Mouse (Mus musculus) small intestine, adult 2 months (tissue): ENCODE results near the gene Cmtm8. TPM values are rescaled to one million over a fixed set of nuclear protein-coding genes. Genes with fewer than 3 reads are reported as not detected.

Source experiments
- H3K27ac ChIP-seq: fragments of 200-500 bp; 2 replicates; pipeline ENCODE4 v1.5.1; 2012; ENCODE audit warnings: low read depth, low read length, control low read depth, inconsistent platforms; ENCODE audit not compliant: insufficient read depth
- H3K27me3 ChIP-seq: fragments of 200-500 bp; 2 replicates; pipeline ENCODE4 v1.6.1; 2012; ENCODE audit warnings: mild to moderate bottlenecking, moderate library complexity, low read length, inconsistent platforms; ENCODE audit not compliant: control insufficient read depth, insufficient read depth
- H3K36me3 ChIP-seq: fragments of 200-500 bp; 2 replicates; pipeline ENCODE4 v1.6.1; 2012; ENCODE audit warnings: mild to moderate bottlenecking, low read length, control low read depth, inconsistent platforms; ENCODE audit not compliant: control insufficient read depth, insufficient read depth
- H3K4me1 ChIP-seq: fragments of 200-500 bp; 2 replicates; pipeline ENCODE4 v1.6.1; 2012; ENCODE audit warnings: low read length, inconsistent platforms, mixed read lengths; ENCODE audit not compliant: control insufficient read depth, insufficient read depth, insufficient read length
- H3K4me3 ChIP-seq: fragments of 200-500 bp; 2 replicates; pipeline ENCODE4 v1.5.1; 2012; ENCODE audit warnings: low read depth, mild to moderate bottlenecking, control low read depth, inconsistent platforms, low read length, moderate library complexity
- CTCF ChIP-seq: fragments of 200-500 bp; IDR thresholded peaks from 2 replicates; pipeline ENCODE4 v1.5.1; 2012; ENCODE audit warnings: low read depth, mild to moderate bottlenecking, control low read depth, inconsistent platforms, low read length, moderate library complexity, mixed read lengths; ENCODE audit not compliant: insufficient replicate concordance, insufficient read length; ENCODE audit errors: extremely low read depth
- POLR2A ChIP-seq: fragments of 200-500 bp; IDR thresholded peaks from 2 replicates; pipeline ENCODE4 v1.6.1; 2012; ENCODE audit warnings: low read depth, mild to moderate bottlenecking, control low read depth, inconsistent platforms, low read length, moderate library complexity
- WGBS: fragments of 180-500 bp; shearing (Covaris S2); methylation state at CpG from one replicate; pipeline ENCODE4 v1.1.7; 2018; 5-methylcytosine and 5-hydroxymethylcytosine counted together
- polyA plus RNA-seq: library from polyadenylated mRNA; depleted of rRNA; stranded (reverse); fragments of >200 nt; gene quantifications from 2 replicates; pipeline ENCODE4 v1.2.3, GENCODE M21; 2012; rRNA removed

The Cmtm8 gene
- 2.9 and 25.7 TPM in 2 replicates for polyA plus RNA-seq

DNA sequence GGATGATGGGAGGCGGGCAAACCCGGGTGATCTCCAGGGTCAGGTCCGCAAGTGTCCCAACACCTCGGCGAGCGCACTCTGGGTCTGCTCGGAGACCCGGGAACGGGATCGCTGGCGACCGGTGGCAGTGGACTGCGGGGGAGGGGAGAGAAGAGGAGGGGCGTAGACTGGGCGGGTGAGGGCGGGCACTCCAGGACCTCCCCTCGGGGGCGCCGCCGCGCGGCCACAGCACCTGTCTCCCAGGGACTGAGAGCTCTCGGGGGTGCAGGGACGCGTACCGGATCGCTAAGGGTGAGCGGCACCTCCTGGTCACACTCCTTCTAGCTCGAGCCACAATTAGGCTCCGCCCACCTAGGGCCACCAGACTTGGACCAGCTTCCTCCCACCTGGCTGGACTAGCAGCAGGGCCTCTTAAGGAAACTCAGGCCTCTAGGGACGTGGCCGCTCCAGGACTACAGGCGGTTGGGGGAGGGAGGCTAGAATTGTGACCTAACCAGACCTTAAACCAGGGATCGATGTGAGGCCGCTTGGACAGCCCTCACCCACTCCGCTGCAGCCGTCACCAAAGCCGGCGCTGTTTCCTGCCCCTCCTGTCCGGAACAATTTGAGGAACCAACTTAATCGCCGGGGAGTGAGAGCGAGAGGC lies at the start of gene Cmtm8:
Gene Cmtm8, minus strand, starts transcription at position 140 of the 646 bp plus-strand sequence.
- H3K27ac ChIP-seq, result peak within 1 kb of the TSS; percentile 14; the same call in 1 of the 2 replicates
- peaks cover 8% of the 10 kb centered on the region for H3K27me3 ChIP-seq
- no peak for TF ChIP-seq CTCF
- peak within 1 kb of the TSS; percentile 68 for H3K4me3 ChIP-seq
- H3K4me1 ChIP-seq, result peaks cover 7% of the 10 kb centered on the region; the same call in 1 of the 2 replicates
- WGBS, result under 1% methylated on average over 40 of the region's 43 CpGs
- no peaks in the 10 kb centered on the region for H3K36me3 ChIP-seq

DNA sequence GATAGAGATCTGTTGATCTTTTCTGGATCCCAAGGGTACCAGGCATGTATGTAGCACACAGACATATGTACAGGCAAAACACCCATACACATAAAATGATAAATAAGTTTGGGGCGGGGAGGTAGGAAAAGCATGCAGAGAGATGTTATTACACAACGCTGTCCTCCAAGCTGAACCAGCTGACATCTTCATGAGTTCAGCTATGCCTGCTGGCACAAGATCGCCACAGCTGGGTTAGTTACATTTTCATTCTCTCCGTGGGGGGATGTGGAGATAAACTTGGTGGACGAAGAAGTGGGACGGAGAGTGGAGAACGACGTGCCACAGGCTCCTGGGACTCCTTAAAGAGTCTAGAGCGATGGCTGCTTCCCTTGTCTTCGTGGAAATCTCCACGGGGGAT lies 49.0 kb upstream of the Cmtm8 start:
- no peaks in the 10 kb centered on the region for H3K27me3 ChIP-seq
- 80% methylated on average over 11 of the region's 11 CpGs for WGBS
- TF ChIP-seq CTCF (no peak), POLR2A (no peak)
- no peak overlapping the region for H3K27ac ChIP-seq
- no peak overlapping the region for H3K4me3 ChIP-seq
- H3K4me1 ChIP-seq, result no peaks in the 10 kb centered on the region
- no peaks in the 10 kb centered on the region for H3K36me3 ChIP-seq

DNA sequence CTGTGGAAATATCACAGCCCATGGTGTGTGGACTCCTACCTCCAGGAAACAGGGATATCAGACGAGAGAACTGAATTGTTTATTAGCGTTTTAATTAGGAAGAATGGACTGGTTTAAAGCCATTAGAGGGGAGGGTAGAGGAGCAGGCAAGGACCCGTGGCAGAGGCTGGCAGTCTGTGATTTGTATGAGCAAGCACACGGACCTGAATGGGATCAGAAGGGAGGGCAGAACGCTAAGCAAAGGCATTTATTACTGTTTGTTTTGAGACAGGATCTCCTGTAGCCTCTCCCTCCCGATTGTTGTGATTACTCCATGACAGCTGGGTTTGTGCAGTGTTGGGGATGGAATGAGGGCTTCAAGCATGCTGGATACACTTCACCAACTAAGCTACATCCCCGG lies 46.4 kb upstream of the Cmtm8 start:
- 19% methylated on average over 7 of the region's 7 CpGs for WGBS
- Histone ChIP-seq H3K27ac (no peak overlapping the region), H3K36me3 (no peaks in the 10 kb centered on the region), H3K4me3 (no peak overlapping the region), H3K4me1 (no peaks in the 10 kb centered on the region), H3K27me3 (no peaks in the 10 kb centered on the region)
- TF ChIP-seq POLR2A (no peak), CTCF (no peak)

DNA sequence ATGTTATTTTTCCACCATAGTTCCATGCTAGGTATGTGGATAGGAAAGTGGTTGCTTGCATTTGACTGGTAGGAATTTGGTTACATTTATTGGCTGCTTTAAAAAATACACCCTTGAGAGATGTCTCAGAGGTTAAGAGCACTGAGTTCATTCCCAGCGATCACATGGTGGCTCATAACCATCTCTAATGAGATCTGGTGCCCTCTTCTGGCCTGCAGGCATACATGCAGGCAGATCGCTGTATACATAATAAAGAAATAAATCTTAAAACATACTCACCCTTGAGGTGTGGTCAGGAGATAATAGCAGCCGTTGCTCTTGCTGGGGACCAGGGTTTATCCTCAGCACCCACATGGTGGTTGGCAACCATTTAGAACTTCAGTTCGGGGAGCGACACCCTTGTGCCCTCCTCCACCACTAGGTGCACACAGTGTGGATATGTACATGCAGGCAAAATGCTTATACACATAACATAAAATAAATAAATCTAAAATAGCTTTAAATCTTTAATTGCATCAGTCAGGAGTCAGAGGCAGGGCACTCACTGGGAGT lies 45.0 kb upstream of the Cmtm8 start:
- Histone ChIP-seq H3K27me3 (no peaks in the 10 kb centered on the region), H3K36me3 (no peaks in the 10 kb centered on the region), H3K4me3 (no peak overlapping the region), H3K27ac (no peak overlapping the region), H3K4me1 (no peaks in the 10 kb centered on the region)
- WGBS, result 83% methylated on average over 5 of the region's 5 CpGs
- peak; percentile 26; the same call in 1 of the 2 replicates for TF ChIP-seq CTCF
- no peak for TF ChIP-seq POLR2A

DNA sequence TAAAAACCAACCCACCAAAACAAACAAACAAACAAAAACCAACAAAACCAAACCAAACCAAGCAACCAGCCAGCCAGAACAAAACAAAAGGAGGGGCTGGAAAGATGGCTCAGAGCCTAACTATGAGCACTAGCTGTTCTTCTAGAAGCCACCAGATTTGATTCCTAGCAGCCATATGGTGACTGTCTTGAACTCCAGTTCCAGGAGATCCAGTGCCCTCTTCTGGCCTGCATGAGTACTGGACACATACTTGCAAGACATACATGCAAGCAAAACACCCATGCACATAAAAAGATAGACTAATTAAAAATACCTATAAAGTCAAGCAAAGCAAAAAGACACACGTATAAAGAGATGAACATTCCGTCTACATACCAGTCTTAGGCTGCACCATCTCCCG lies 43.7 kb upstream of the Cmtm8 start:
- H3K4me3 ChIP-seq, result no peak overlapping the region
- 94% methylated on average over 3 of the region's 3 CpGs for WGBS
- H3K4me1 ChIP-seq, result no peaks in the 10 kb centered on the region
- H3K36me3 ChIP-seq, result no peaks in the 10 kb centered on the region
- no peak overlapping the region for H3K27ac ChIP-seq
- TF ChIP-seq CTCF, result no peak
- no peak for TF ChIP-seq POLR2A
- H3K27me3 ChIP-seq, result no peaks in the 10 kb centered on the region

DNA sequence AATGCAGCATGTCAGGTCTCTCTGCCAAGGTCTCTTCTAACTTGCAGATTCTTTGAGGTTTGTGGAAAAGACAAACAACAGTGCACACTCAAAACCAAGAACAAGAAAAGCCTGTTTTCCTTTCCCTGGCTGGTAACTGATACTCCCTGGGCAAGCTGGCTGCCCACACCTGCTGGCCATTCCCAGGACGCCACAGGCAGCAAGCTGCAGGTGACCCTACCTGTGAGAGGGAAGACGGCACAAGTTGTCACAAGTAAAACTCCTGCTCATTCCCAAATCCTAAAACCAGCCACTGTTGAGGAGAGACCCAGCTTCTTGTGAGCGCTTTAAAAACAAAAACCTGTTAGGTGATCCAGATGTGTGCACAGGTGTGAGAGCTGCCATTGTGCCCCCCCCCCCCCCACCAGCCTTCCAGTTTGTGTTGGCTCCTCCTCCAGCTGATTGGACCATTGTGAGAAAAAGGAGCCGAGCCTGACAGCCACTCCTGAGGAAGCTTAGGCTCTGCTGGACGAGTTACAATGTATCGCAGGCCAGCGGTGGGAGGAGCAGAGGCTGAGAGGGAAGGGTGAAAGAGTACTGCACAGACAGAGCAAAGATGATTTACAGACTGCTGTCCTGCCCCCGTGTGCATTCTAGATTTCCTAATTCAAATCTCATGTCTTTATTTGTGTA lies 42.2 kb upstream of the Cmtm8 start:
- TF ChIP-seq POLR2A (no peak), CTCF (no peak)
- WGBS, result 23% methylated on average over 8 of the region's 8 CpGs
- Histone ChIP-seq H3K4me3 (no peak overlapping the region), H3K27me3 (no peaks in the 10 kb centered on the region), H3K27ac (no peak overlapping the region), H3K36me3 (no peaks in the 10 kb centered on the region), H3K4me1 (no peaks in the 10 kb centered on the region)

DNA sequence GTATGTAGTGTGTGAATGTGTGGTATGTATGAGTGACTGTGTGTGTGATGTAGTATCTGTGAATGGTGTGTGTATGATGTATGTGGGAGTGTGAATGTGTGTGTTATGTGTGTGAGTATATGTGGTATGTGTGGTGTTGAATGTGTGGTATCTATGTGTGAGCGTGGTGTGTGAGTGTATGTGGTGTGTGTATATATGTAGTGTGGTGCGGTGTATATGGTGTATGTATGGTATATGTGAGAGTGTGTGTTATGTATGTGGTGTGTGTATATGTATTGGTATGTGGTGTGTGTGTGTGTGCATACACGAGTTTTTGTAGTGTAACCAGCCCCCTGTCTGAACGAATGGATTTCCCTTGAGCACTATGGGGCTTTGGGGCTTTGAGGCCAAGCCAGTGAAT lies 41.6 kb upstream of the Cmtm8 start:
- no peak overlapping the region for H3K27ac ChIP-seq
- WGBS, result 69% methylated on average over 4 of the region's 4 CpGs
- no peak overlapping the region for H3K4me3 ChIP-seq

More for the DNA sequence above, 41.6 kb upstream of the Cmtm8 start:
- Histone ChIP-seq H3K4me1 (no peaks in the 10 kb centered on the region), H3K27me3 (no peaks in the 10 kb centered on the region), H3K36me3 (no peaks in the 10 kb centered on the region)
- TF ChIP-seq CTCF (no peak), POLR2A (no peak)
